Mouse (Mus musculus) ES-E14 (cell line): Measurements from ENCODE around the gene Arpc1b. TPM values are rescaled to one million over a fixed set of nuclear protein-coding genes. Genes with fewer than 3 reads are reported as not detected.
A peak's percentile ranks its signal among the peaks of the same experiment; 100 is the strongest.

ENCODE experiments used
- DNase-seq: peaks from one replicate; pipeline ENCODE4 v3.0.0-alpha.2; 2013; ENCODE audit warnings: low read depth, low spot score
- H3K27ac ChIP-seq: 2 replicates; pipeline ENCODE4 v1.5.1; 2012; ENCODE audit warnings: low read depth, mild to moderate bottlenecking, low read length, moderate library complexity, mixed read lengths; ENCODE audit not compliant: poor library complexity, insufficient read depth, severe bottlenecking
- H3K36me3 ChIP-seq: 2 replicates; pipeline ENCODE4 v1.6.1; 2012; ENCODE audit warnings: mild to moderate bottlenecking, low read length, moderate library complexity, mixed read lengths; ENCODE audit not compliant: control insufficient read depth, poor library complexity, insufficient read depth, severe bottlenecking
- H3K4me1 ChIP-seq, 2 experiments: fragments of 150-350 bp in 1 of 2; sonication (generic) in 1 of 2; 2 replicates each; pipeline ENCODE4 v1.6.1; 2012; ENCODE audit warnings: low read length in 2 of 2, mild to moderate bottlenecking in 1 of 2, mixed read lengths in 1 of 2; ENCODE audit not compliant: control insufficient read depth in 2 of 2, insufficient read depth in 2 of 2, poor library complexity in 1 of 2
- H3K4me3 ChIP-seq, 2 experiments: fragments of 150-350 bp in 1 of 2; sonication (generic) in 1 of 2; 2 replicates each; pipeline ENCODE4 v1.5.1; 2012; ENCODE audit warnings: low read length in 2 of 2, low read depth in 1 of 2, mild to moderate bottlenecking in 1 of 2, mixed read lengths in 1 of 2; ENCODE audit not compliant: insufficient read depth in 1 of 2, poor library complexity in 1 of 2, severe bottlenecking in 1 of 2
- H3K9ac ChIP-seq: 2 replicates; pipeline ENCODE4 v1.6.1; 2012; ENCODE audit warnings: low read depth, mild to moderate bottlenecking, low read length, mixed read lengths; ENCODE audit not compliant: poor library complexity, insufficient read depth, severe bottlenecking
- H3K9me3 ChIP-seq: fragments of 150-350 bp; sonication (generic); 2 replicates; pipeline ENCODE4 v1.6.1; 2012; ENCODE audit warnings: low read depth, mild to moderate bottlenecking, low read length; ENCODE audit not compliant: control insufficient read depth, insufficient read depth
- CHD2 ChIP-seq: IDR thresholded peaks from 2 replicates; pipeline ENCODE4 v1.6.1; 2014; ENCODE audit warnings: mild to moderate bottlenecking, low read depth, low read length, inconsistent platforms
- HCFC1 ChIP-seq: IDR thresholded peaks from 2 replicates; pipeline ENCODE4 v1.6.1; 2012; ENCODE audit warnings: low read length, inconsistent platforms, borderline replicate concordance; ENCODE audit not compliant: insufficient read depth
- MAFK ChIP-seq: IDR thresholded peaks from 2 replicates; pipeline ENCODE4 v1.6.1; 2014; ENCODE audit warnings: mild to moderate bottlenecking, low read depth, low read length, inconsistent platforms; ENCODE audit not compliant: insufficient read depth
- ZC3H11A ChIP-seq: IDR thresholded peaks from 2 replicates; pipeline ENCODE4 v1.6.1; 2012; ENCODE audit warnings: low read depth, mild to moderate bottlenecking, inconsistent platforms, low read length, borderline replicate concordance
- ZNF384 ChIP-seq: IDR thresholded peaks from 2 replicates; pipeline ENCODE4 v1.6.1; 2012; ENCODE audit warnings: low read depth, low read length, inconsistent platforms
- in situ Hi-C, 2 experiments: fragments of 600-800 bp; cut with MboI; formaldehyde crosslinking; loops; one replicate each; pipeline ENCODE4 v1.15.1; 2025; ENCODE audit warnings: low sequenced_read_pairs in 2 of 2, inconsistent platforms in 1 of 2; ENCODE audit not compliant: unreplicated experiment in 2 of 2
- total RNA-seq: library from RNA; depleted of rRNA; stranded (reverse); fragments of 300-350 nt; gene quantifications from 2 replicates; pipeline ENCODE4 v1.2.3, GENCODE M21; 2012

Gene Arpc1b
- total RNA-seq, 1 experiment, result 249 TPM

- H3K27ac ChIP-seq, result no peak overlapping the region
- no peaks in the 10 kb centered on the region for H3K9me3 ChIP-seq
- peak overlapping the region; percentile 95 for H3K9ac ChIP-seq
- in situ Hi-C loops, result no loop called here
- TF ChIP-seq ZC3H11A (no peak), CHD2 (no peak), MAFK (no peak), HCFC1 (no peak), ZNF384 (no peak)
- peaks cover 41% of the 10 kb centered on the region for H3K36me3 ChIP-seq
- peak overlapping the region; percentile 77 to 89 for H3K4me3 ChIP-seq
- peaks cover 0 to 2% of the 10 kb centered on the region in 2 experiments; a peak in 2 of 4 replicates for H3K4me1 ChIP-seq
- DNase-seq, result no peak
Observed at GRCm38 (mm10) chr5:145138836-145139235, 24.8 kb downstream of the Arpc1b start.

- peak; percentile 79 for DNase-seq
- in situ Hi-C loops, result no loop called here
- TF ChIP-seq MAFK (no peak), CHD2 (no peak), ZNF384 (0 out of 2 replicates have a peak, but pooled peaks have one; percentile 9), ZC3H11A (no peak), HCFC1 (peak; percentile 81)
- peak within 1 kb of the TSS; percentile 77 to 89 for H3K4me3 ChIP-seq
- H3K9ac ChIP-seq, result peak within 1 kb of the TSS; percentile 95
- H3K27ac ChIP-seq, result peak within 1 kb of the TSS; percentile 96
- peaks cover 0 to 2% of the 10 kb centered on the region in 2 experiments; a peak in 2 of 4 replicates for H3K4me1 ChIP-seq
- peaks cover 33% of the 10 kb centered on the region for H3K36me3 ChIP-seq
- no peaks in the 10 kb centered on the region for H3K9me3 ChIP-seq
Observed at GRCm38 (mm10) chr5:145139571-145140519, 25.8 kb downstream of the Arpc1b start, which contains the start of the genes Pdap1 and Bud31. Gene Pdap1, minus strand, starts transcription at chr5:145140238. Gene Bud31, plus strand, starts transcription at chr5:145140362.

GRCm38 (mm10) chr5:145140611-145141010, 26.6 kb downstream of the Arpc1b start:
- TF ChIP-seq HCFC1, result no peak
- TF ChIP-seq MAFK, result no peak
- no peak for TF ChIP-seq ZC3H11A
- no peak for TF ChIP-seq ZNF384
- no peak for TF ChIP-seq CHD2
- Histone ChIP-seq H3K4me1 (peaks cover 0 to 2% of the 10 kb centered on the region in 2 experiments; a peak in 2 of 4 replicates), H3K9me3 (no peaks in the 10 kb centered on the region), H3K27ac (peak overlapping the region; percentile 63), H3K36me3 (peaks cover 34% of the 10 kb centered on the region), H3K9ac (peak overlapping the region; percentile 95), H3K4me3 (peak overlapping the region; percentile 77 to 89)
- in situ Hi-C loops, result no loop called here
- DNase-seq, result no peak

- no peak for TF ChIP-seq HCFC1
- TF ChIP-seq CHD2, result no peak
- TF ChIP-seq MAFK, result no peak
- no peak for TF ChIP-seq ZNF384
- TF ChIP-seq ZC3H11A, result no peak
- no peaks in the 10 kb centered on the region for H3K9me3 ChIP-seq
- no peak overlapping the region for H3K4me3 ChIP-seq
- no peak for DNase-seq
- H3K4me1 ChIP-seq, result no peaks in the 10 kb centered on the region
- peaks cover 57% of the 10 kb centered on the region for H3K36me3 ChIP-seq
- in situ Hi-C loops, result no loop called here
- no peak overlapping the region for H3K9ac ChIP-seq
- H3K27ac ChIP-seq, result no peak overlapping the region
Observed at GRCm38 (mm10) chr5:145147748-145148147, 33.7 kb downstream of the Arpc1b start.
